Mouse (Mus musculus) heart, embryonic 13.5 days (tissue): Measurements from ENCODE around the gene Grid1. TPM values are rescaled to one million over a fixed set of nuclear protein-coding genes. Genes with fewer than 3 reads are reported as not detected.

ENCODE experiments used
- ATAC-seq: fragments of 200-750 bp; cut with Nextera tagmentation; 2 replicates; pipeline ENCODE4 v1.8.0; 2017; ENCODE audit warnings: moderate TSS enrichment; ENCODE audit not compliant: insufficient number of reproducible peaks, low FRiP score, low TSS enrichment; ENCODE audit errors: extremely low read depth
- H3K27ac ChIP-seq: fragments of 300-500 bp; sonication (generic); replicated peaks from 2 replicates; pipeline ENCODE4 v1.5.1; 2015; ENCODE audit warnings: moderate library complexity, mild to moderate bottlenecking, inconsistent platforms
- H3K27me3 ChIP-seq: fragments of 300-500 bp; sonication (generic); replicated peaks from 2 replicates; pipeline ENCODE4 v1.6.1; 2015; ENCODE audit warnings: mild to moderate bottlenecking, inconsistent platforms
- H3K36me3 ChIP-seq: fragments of 300-500 bp; sonication (generic); 2 replicates; pipeline ENCODE4 v1.6.1; 2015; ENCODE audit warnings: mild to moderate bottlenecking, inconsistent platforms
- H3K4me1 ChIP-seq: fragments of 300-500 bp; sonication (generic); 2 replicates; pipeline ENCODE4 v1.6.1; 2015; ENCODE audit warnings: inconsistent platforms
- H3K4me2 ChIP-seq: fragments of 300-500 bp; sonication (generic); 2 replicates; pipeline ENCODE4 v1.6.1; 2015; ENCODE audit warnings: inconsistent platforms, mild to moderate bottlenecking, moderate library complexity
- H3K4me3 ChIP-seq: fragments of 300-500 bp; sonication (generic); 2 replicates; pipeline ENCODE4 v1.5.1; 2015; ENCODE audit warnings: moderate library complexity, mild to moderate bottlenecking, inconsistent platforms
- H3K9ac ChIP-seq: fragments of 300-500 bp; sonication (generic); 2 replicates; pipeline ENCODE4 v1.6.1; 2015; ENCODE audit warnings: inconsistent platforms, mild to moderate bottlenecking, moderate library complexity
- H3K9me3 ChIP-seq: fragments of 300-500 bp; sonication (generic); 2 replicates; pipeline ENCODE4 v1.6.1; 2016; ENCODE audit warnings: inconsistent platforms
- WGBS: fragments of 180-500 bp; shearing (Covaris S2); methylation state at CpG from one replicate; pipeline ENCODE4 v1.1.7; 2015; ENCODE audit warnings: mixed read lengths; 5-methylcytosine and 5-hydroxymethylcytosine counted together
- polyA plus RNA-seq: library from polyadenylated mRNA; unstranded; fragments of >200 nt; fragmentation: Nextera tagmentation; extraction: Ambion mirVana; gene quantifications from 2 replicates; pipeline ENCODE4 v1.2.1, GENCODE M21; 2015

Gene Grid1
- polyA plus RNA-seq, 1 experiment from 2014 or later = 0.55 TPM

GRCm38 (mm10) chr14:34953566-34953965 lies 133.7 kb downstream of the Grid1 start:
- Histone ChIP-seq H3K4me2 (no peak overlapping the region), H3K9ac (no peak overlapping the region), H3K27ac (no peak overlapping the region), H3K4me3 (no peak overlapping the region), H3K27me3 (no peaks in the 10 kb centered on the region), H3K9me3 (no peaks in the 10 kb centered on the region), H3K4me1 (no peaks in the 10 kb centered on the region), H3K36me3 (no peaks in the 10 kb centered on the region)
- 88% methylated on average over 9 of the region's 9 CpGs for WGBS
- no peak for ATAC-seq

- WGBS = 73% methylated on average over 1 of the region's 1 CpGs
- Histone ChIP-seq H3K9me3 (no peaks in the 10 kb centered on the region), H3K4me3 (no peak overlapping the region), H3K27me3 (no peaks in the 10 kb centered on the region), H3K36me3 (no peaks in the 10 kb centered on the region), H3K4me2 (no peak overlapping the region), H3K4me1 (no peaks in the 10 kb centered on the region), H3K27ac (no peak overlapping the region), H3K9ac (no peak overlapping the region)
- no peak for ATAC-seq
These were observed 135.8 kb downstream of the Grid1 start for GRCm38 (mm10) chr14:34955689-34956088.

GRCm38 (mm10) chr14:34960227-34960626 lies 140.3 kb downstream of the Grid1 start:
- Histone ChIP-seq H3K4me1 (peaks cover 10% of the 10 kb centered on the region; the same call in 1 of the 2 replicates), H3K9ac (no peak overlapping the region), H3K27me3 (no peaks in the 10 kb centered on the region), H3K9me3 (no peaks in the 10 kb centered on the region), H3K27ac (no peak overlapping the region), H3K4me3 (no peak overlapping the region), H3K36me3 (no peaks in the 10 kb centered on the region), H3K4me2 (no peak overlapping the region)
- WGBS = 64% methylated on average over 6 of the region's 6 CpGs
- ATAC-seq = no peak

GRCm38 (mm10) chr14:34963616-34964168 lies 143.8 kb downstream of the Grid1 start:
- Histone ChIP-seq H3K4me2 (no peak overlapping the region), H3K9ac (no peak overlapping the region), H3K36me3 (no peaks in the 10 kb centered on the region), H3K27ac (no peak overlapping the region), H3K27me3 (no peaks in the 10 kb centered on the region), H3K4me1 (peaks cover 10% of the 10 kb centered on the region; the same call in 1 of the 2 replicates), H3K4me3 (no peak overlapping the region), H3K9me3 (no peaks in the 10 kb centered on the region)
- ATAC-seq = no peak
- 71% methylated on average over 4 of the region's 4 CpGs for WGBS

- Histone ChIP-seq H3K4me2 (no peak overlapping the region), H3K27ac (no peak overlapping the region), H3K36me3 (no peaks in the 10 kb centered on the region), H3K4me1 (0 out of 2 replicates have a peak, but pooled peaks cover under 1% of the 10 kb centered on the region), H3K4me3 (no peak overlapping the region), H3K27me3 (no peaks in the 10 kb centered on the region), H3K9ac (no peak overlapping the region), H3K9me3 (no peaks in the 10 kb centered on the region)
- 40% methylated on average over 6 of the region's 6 CpGs for WGBS
- no peak for ATAC-seq
These were observed 149.4 kb downstream of the Grid1 start for GRCm38 (mm10) chr14:34969102-34969819.

- Histone ChIP-seq H3K27ac (no peak overlapping the region), H3K36me3 (no peaks in the 10 kb centered on the region), H3K4me1 (no peaks in the 10 kb centered on the region), H3K27me3 (no peaks in the 10 kb centered on the region), H3K4me3 (no peak overlapping the region), H3K4me2 (no peak overlapping the region), H3K9ac (no peak overlapping the region), H3K9me3 (no peaks in the 10 kb centered on the region)
- no peak for ATAC-seq
- 64% methylated on average over 3 of the region's 3 CpGs for WGBS
These were observed 153.0 kb downstream of the Grid1 start for GRCm38 (mm10) chr14:34972930-34973329.

GRCm38 (mm10) chr14:34980756-34981155 lies 160.8 kb downstream of the Grid1 start:
- no peaks in the 10 kb centered on the region for H3K27me3 ChIP-seq
- H3K9me3 ChIP-seq = no peaks in the 10 kb centered on the region
- no peak overlapping the region for H3K4me2 ChIP-seq
- no peaks in the 10 kb centered on the region for H3K4me1 ChIP-seq
- no peak overlapping the region for H3K9ac ChIP-seq
- no peaks in the 10 kb centered on the region for H3K36me3 ChIP-seq
- H3K27ac ChIP-seq = no peak overlapping the region
- 26% methylated on average over 2 of the region's 2 CpGs for WGBS
- no peak overlapping the region for H3K4me3 ChIP-seq
- ATAC-seq = no peak

- no peaks in the 10 kb centered on the region for H3K36me3 ChIP-seq
- no peak overlapping the region for H3K27ac ChIP-seq
- no peak overlapping the region for H3K4me2 ChIP-seq
- no peaks in the 10 kb centered on the region for H3K4me1 ChIP-seq
- no peaks in the 10 kb centered on the region for H3K9me3 ChIP-seq
- WGBS = 61% methylated on average over 5 of the region's 5 CpGs
- H3K9ac ChIP-seq = no peak overlapping the region
- no peak for ATAC-seq
- H3K4me3 ChIP-seq = no peak overlapping the region
- H3K27me3 ChIP-seq = no peaks in the 10 kb centered on the region
These were observed 169.2 kb downstream of the Grid1 start for GRCm38 (mm10) chr14:34989131-34989530.

- no peak overlapping the region for H3K4me3 ChIP-seq
- no peak overlapping the region for H3K27ac ChIP-seq
- H3K9me3 ChIP-seq = no peaks in the 10 kb centered on the region
- peaks cover 6% of the 10 kb centered on the region; the same call in 1 of the 2 replicates for H3K4me1 ChIP-seq
- no peak overlapping the region for H3K9ac ChIP-seq
- WGBS = 83% methylated on average over 7 of the region's 7 CpGs
- ATAC-seq = no peak
- no peaks in the 10 kb centered on the region for H3K36me3 ChIP-seq
- peaks cover 3% of the 10 kb centered on the region; the same call in 1 of the 2 replicates for H3K27me3 ChIP-seq
- no peak overlapping the region for H3K4me2 ChIP-seq
These were observed 186.8 kb downstream of the Grid1 start for GRCm38 (mm10) chr14:35006736-35007135.

- no peak overlapping the region for H3K27ac ChIP-seq
- H3K9ac ChIP-seq = no peak overlapping the region
- 0 out of 2 replicates have a peak overlapping the region, but pooled peaks have one; percentile 4 for H3K4me2 ChIP-seq
- H3K4me3 ChIP-seq = no peak overlapping the region
- H3K4me1 ChIP-seq = 0 out of 2 replicates have a peak, but pooled peaks cover 3% of the 10 kb centered on the region
- ATAC-seq = no peak
- peaks cover 3% of the 10 kb centered on the region; the same call in 1 of the 2 replicates for H3K27me3 ChIP-seq
- no peaks in the 10 kb centered on the region for H3K9me3 ChIP-seq
- WGBS = 60% methylated on average over 3 of the region's 3 CpGs
- no peaks in the 10 kb centered on the region for H3K36me3 ChIP-seq
These were observed 188.8 kb downstream of the Grid1 start for GRCm38 (mm10) chr14:35008674-35009073.

GRCm38 (mm10) chr14:35009074-35009473 lies 189.2 kb downstream of the Grid1 start:
- no peak overlapping the region for H3K4me3 ChIP-seq
- H3K27me3 ChIP-seq = peaks cover 3% of the 10 kb centered on the region; the same call in 1 of the 2 replicates
- H3K27ac ChIP-seq = no peak overlapping the region
- 0 out of 2 replicates have a peak, but pooled peaks cover 3% of the 10 kb centered on the region for H3K4me1 ChIP-seq
- 0 out of 2 replicates have a peak overlapping the region, but pooled peaks have one; percentile 4 for H3K4me2 ChIP-seq
- no peaks in the 10 kb centered on the region for H3K36me3 ChIP-seq
- ATAC-seq = no peak
- no peak overlapping the region for H3K9ac ChIP-seq
- 18% methylated on average over 9 of the region's 9 CpGs for WGBS
- H3K9me3 ChIP-seq = no peaks in the 10 kb centered on the region
